Mouse (Mus musculus) gastrocnemius, postnatal 10 days (tissue): ENCODE data around the gene Kcnh1. TPM values are rescaled to one million over a fixed set of nuclear protein-coding genes. Genes with fewer than 3 reads are reported as not detected.

Source experiments
- DNase-seq: peaks from one replicate; pipeline ENCODE4 v3.0.0; 2021; ENCODE audit warnings: mixed read lengths
- total RNA-seq, 2 experiments: library from RNA; stranded (reverse); gene quantifications; 2 replicates each; pipeline ENCODE4 v1.2.3; 2021

Gene Kcnh1
- total RNA-seq, 2 experiments from 2014 or later = 0.11 to 0.14 TPM

GRCm38 (mm10) chr1:192324223-192324622 is 133.6 kb downstream of the Kcnh1 start:
- DNase-seq = no peak

DNA sequence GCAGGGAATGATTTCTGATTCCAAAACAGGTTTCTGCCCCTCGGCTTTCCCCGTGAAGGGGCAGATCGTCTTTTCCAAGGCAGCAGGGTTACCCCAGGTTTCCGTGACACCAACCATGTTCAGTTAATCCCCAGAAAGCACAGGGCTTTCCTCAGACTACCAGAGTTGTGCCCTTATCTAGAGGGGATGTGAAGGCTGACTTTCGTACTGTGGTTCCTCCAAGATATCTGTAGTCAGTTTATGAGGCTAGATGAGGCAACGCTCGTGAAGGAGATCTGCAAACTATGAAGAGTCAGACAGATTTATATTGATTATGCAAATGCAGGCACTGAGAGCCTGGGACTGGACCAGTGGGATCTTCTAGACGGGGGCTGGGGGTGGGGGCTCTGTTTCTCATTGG is 136.5 kb downstream of the Kcnh1 start:
- DNase-seq = no peak

DNA sequence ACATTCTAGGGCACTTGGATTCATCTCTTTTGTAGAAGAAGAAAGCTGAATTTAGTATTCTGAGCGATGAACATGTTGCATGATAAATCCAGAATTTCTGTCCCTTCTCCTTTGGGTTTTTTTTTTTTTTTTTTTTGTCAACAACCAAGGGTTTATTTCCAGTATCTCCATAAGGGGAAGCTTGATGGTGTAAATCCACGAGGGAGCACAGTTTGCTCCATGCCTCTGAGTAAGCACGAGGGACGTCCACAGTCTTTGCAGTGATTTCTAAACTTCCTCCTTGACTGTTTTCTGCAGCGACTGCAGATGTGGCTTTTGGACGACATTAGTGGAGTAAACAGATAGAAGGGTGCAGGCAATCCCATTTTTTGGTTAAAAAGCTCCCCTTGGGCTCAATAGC is 140.6 kb downstream of the Kcnh1 start:
- no peak for DNase-seq

GRCm38 (mm10) chr1:192336029-192336428 is 145.5 kb downstream of the Kcnh1 start:
- no peak for DNase-seq

GRCm38 (mm10) chr1:192339361-192340077 is 148.9 kb downstream of the Kcnh1 start:
- no peak for DNase-seq

GRCm38 (mm10) chr1:192341774-192342173 is 151.2 kb downstream of the Kcnh1 start:
- DNase-seq = no peak

DNA sequence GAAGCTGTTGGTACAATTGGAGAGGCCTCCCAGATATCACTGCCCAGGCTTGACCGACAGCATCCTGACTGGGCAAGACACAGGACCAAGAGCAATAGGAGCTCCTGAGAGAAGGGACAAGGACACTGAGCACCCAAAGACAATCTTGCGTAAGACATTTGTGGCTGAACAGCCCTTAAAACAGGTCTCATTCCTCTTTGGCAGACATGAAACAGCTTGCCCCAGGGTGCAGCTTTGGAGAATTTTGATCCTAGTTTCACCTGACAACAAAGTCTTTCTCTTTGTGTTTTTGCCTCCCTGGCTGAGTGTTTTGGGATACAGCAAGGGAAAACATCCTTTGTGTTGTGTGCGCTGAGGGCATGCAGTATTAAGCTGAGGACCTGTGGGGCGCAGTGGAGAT is 153.4 kb downstream of the Kcnh1 start:
- no peak for DNase-seq

DNA sequence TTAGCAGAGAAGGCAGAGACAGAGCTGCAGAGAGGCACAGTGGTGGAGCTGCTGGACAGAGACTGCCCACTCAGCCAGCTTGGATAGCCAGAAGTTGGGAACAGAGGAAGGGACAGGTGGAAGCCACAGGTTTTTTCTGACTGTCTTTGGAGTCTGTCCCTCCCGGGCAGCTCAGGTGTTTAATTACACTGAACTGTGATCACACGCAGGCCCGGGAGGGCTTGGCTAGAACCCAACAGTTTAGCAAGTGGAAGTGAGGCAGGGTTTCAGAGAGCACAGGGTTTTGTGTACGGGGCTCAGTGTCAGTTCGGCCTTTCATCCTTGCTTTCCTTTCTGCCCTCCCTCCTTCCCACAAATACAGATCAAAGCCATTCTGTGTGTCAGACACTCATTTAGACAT is 156.8 kb downstream of the Kcnh1 start:
- no peak for DNase-seq

GRCm38 (mm10) chr1:192356231-192356630 is 165.7 kb downstream of the Kcnh1 start:
- no peak for DNase-seq

DNA sequence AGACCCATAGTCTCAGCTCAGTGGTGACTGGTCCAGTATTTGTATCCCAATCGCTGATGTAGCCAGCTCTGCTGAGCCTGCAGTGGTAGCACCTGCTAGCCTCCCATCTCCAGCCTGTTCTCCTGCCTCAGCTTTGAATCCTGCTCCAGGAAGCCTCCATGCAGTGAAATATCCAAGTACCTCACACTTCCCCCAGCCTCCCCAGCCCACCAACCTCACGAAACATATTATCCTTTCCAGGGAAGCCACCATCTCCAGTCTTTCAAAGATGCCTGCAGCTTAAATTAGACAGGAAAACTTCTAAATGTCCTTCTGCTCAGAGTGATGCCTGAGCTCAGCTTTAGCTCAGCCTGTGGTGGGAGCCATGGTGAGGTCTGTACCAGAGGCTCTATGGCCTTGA is 168.6 kb downstream of the Kcnh1 start:
- DNase-seq = no peak

DNA sequence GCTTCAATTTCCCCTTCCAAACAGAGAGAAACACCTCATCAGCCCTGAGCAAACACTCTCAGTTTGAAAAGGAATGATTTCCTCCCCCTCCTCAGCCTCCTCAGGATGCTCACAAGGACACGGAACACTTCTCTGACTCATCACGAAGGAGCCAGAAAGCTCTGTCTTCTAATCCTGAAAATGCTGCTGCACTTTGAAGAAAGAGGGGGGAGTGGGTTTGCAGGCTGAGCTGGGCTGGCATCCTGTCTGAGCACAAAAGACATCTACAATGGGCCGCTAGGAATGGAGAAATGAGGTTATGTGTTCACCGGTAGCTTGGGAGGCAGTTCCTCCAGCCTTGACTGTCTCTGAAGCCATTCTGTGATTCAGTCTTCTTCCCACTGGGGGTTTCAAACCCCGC is 177.8 kb downstream of the Kcnh1 start:
- DNase-seq = no peak

DNA sequence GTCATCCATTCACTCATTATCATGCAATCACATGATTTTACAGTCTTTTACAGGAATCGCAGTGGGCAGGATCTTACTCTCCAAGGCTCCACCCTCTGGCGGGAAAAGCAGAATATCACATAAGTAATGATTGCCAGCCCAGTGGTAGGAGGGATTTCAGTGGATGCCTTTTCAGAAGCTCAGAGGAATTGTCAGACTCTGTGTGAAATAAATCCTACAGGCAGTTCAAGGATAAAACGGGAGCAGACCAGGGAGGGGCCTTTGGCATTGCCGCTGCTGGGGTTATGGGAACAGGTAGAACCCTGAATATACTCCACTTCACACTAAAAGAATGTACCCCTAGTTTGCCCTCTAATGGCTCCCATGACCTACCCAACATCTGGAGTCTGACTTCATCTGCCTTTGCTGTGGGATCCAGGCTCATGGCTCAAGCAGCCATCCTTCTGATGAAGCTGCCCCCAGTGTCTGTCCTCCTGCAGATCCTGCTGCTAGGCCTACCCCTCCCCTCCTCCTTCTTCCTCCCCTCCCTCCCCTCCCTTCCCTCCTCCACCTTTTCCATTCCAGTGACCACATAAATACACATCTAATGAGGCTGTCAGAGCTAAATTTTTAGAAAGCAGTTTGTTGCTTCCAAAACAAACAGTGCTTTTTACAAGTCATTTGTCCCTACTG is 181.5 kb downstream of the Kcnh1 start:
- no peak for DNase-seq

DNA sequence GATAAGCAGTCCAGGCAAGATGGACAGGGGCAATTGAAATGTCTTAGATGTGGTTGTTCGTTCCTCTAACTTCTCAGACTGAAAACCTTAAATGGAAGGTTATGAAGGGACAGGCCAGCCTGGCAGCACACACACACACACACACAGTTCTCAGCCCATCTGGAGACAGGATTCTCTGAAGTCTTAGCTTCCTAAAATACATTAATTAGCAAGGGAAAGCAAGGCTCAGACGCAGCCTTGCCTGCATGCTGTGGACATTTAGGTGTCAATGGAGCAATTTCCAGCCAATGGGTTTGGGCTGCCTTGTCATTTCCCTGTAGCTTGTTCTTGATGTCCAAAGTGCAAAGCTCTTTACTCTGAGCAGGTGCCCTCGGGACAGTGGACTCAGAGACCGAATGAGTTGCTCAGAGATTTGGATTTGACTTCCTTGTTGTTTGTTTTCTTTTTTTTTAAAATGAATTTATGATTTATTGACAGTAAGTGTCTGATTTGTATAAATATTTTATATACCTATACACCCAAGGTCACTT is 188.0 kb downstream of the Kcnh1 start:
- no peak for DNase-seq

- no peak for DNase-seq
Measured at GRCm38 (mm10) chr1:192380596-192381041, 190.0 kb downstream of the Kcnh1 start.

DNA sequence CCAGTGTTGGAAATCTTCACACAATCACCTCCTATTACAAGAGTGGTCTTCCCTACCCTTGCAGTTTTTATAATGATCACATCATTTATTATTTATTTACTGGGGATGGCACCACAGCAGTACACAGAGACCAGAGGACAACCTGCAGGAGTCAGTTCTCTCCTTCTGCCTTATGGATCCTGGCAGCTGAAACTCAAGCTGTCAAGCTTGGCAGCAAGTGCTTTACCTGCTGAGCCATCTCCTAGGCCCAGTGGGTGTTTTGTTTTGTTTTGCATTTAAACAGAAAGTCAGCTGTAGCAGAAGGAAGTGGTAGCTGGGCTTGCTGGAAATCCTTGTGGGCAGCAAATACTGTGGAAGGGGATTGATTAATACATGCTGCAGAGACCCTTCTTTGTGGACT is 197.1 kb downstream of the Kcnh1 start:
- DNase-seq = no peak

- no peak for DNase-seq
Measured at GRCm38 (mm10) chr1:192391041-192391440, 200.5 kb downstream of the Kcnh1 start.

- no peak for DNase-seq
Measured at GRCm38 (mm10) chr1:192392232-192392631, 201.7 kb downstream of the Kcnh1 start.

GRCm38 (mm10) chr1:192399667-192400490 is 209.3 kb downstream of the Kcnh1 start:
- DNase-seq = no peak

DNA sequence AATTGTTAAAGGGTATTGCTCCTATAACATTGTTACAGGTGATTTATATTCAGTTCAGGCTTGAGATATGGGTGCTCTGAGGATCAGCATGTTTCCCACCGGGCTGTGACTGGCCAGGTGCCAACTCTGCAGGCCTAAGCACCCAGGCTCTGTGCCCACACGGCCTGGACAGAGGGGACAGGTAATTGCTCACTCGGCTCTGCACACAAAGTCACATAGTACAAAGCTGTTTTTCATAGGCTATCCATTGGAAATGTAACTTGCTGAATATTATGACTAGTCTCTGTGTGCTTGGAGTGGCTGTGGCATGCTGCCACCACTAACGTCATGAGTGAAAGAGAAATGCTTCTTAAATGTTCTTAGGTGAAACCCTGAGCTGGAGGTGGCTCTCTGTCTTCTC is 210.4 kb downstream of the Kcnh1 start:
- DNase-seq = no peak

DNA sequence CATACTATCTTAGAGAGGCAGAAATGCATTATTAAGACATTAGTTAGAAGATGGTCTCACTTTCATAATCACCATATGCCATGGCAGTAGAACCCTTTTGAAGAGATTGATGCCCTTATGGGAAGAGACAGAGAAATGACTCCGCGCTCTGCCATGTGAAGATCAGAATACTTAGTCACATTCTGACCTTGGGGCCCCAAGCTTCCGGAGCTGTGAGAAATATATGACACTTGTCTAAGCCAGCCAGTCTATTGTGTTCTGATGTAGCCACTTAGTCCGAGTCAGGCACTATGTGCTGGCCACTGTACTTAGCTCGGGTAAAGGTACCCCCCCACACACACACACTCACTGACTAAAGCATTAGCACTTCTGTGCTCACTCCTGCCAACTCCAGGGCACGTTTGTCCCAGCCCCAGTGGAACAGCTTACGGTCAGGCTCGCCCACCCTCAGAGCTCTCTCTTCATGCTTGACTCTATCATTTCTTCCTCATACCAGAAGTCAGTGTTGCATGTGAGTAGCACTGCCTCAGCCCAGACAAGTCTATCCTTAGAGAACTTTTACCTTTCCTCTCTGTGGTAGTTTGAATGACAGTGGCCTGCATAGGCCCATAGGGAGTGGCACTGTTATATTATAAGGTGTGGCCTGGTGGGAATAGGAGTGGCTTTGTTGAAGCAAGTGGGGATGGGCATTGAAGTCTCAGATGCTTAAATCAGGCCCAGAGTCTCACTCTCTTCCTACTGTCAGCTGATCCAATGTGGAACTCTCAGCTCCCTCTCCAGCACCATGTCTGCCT is 212.5 kb downstream of the Kcnh1 start:
- no peak for DNase-seq

DNA sequence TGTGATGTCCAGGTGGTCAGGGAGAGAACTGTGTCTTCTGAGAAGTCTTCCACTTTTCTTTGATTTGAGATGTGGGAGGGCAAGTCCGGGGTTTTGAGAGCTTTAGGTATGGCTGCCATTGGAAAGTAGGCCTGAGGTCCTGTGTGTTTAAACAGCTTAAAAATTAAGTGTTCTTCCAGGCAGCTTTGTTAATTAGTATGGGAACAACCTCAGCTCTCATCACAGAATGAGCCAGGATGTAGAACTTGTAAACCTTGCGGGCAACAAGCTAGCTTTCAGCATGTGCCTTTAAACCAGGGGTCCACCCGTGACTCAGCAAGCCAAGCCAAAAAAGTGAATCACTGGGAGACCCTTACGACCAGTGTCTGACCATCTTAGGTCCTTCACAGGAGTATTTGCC is 214.6 kb downstream of the Kcnh1 start:
- no peak for DNase-seq

GRCm38 (mm10) chr1:192406589-192406988 is 216.0 kb downstream of the Kcnh1 start:
- no peak for DNase-seq
